Mouse (Mus musculus) left cerebral cortex, adult 2 months (tissue): ENCODE results near the gene Tiprl. TPM values are rescaled to one million over a fixed set of nuclear protein-coding genes. Genes with fewer than 3 reads are reported as not detected.

ENCODE experiments used
- DNase-seq, 2 experiments: peaks; one replicate each; pipeline ENCODE4 v3.0.0; 2021 to 2022; ENCODE audit warnings: low spot score in 2 of 2, mixed read lengths in 1 of 2; ENCODE audit errors: extremely low spot score in 1 of 2
- H3K27ac ChIP-seq: fragments of 200-600 bp; 2 replicates; pipeline ENCODE4 v1.8.1; 2022
- H3K4me3 ChIP-seq: fragments of 200-600 bp; 2 replicates; pipeline ENCODE4 v1.8.1; 2022
- CTCF ChIP-seq: fragments of 200-600 bp; IDR thresholded peaks from 2 replicates; pipeline ENCODE4 v1.8.1; 2022; ENCODE audit warnings: antibody characterized with exemption, mild to moderate bottlenecking, moderate library complexity
- intact Hi-C: fragments of 180-260 bp; cut with DNase I; formaldehyde crosslinking; loops from one replicate; pipeline ENCODE4 v1.15.1; 2025
- total RNA-seq, 2 experiments: library from RNA; stranded (reverse); gene quantifications; 2 replicates each; pipeline ENCODE4 v1.2.3; 2021

The Tiprl gene
- total RNA-seq, 2 experiments from 2014 or later: 63.1 to 69.7 TPM

DNA sequence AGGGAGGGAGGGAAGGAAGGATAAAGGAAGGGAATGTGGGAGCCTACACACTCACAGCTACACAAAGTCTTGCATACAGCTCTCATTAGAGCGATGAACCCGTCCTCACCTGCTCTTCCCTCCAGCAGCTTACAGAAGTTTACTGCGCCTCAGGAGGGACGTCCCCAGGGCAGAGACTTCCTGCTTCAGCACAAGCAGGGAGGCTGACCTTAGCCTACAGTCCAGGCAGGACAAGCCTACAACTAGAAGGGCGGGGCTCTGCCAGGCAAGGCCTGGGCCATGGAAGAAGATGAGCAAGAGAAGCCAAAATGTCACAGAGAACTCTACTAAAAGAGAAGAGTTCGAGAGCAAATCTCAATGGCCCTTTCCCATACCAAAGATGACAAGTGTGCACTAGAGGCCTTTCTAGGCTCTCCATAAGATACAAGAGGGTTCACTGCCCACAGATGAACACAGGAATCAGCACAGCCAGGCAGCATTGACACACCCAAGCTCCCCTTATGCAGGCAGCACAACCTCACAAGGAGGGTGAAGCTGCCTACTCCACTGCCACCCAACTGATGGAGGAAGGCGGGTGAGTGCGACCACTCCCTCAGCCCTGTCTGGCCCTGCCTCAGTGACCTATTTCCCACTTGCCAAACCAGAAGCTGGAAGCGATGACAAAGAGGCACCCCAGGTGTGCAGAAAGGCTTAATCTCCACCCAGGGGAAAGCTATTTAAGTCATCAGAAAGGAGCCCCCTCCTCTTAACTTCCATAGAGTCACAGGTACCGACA, 47.8 kb downstream of the Tiprl start:
- DNase-seq: no peak
- no peak overlapping the region for H3K4me3 ChIP-seq
- intact Hi-C loops: no loop called here
- no peak overlapping the region for H3K27ac ChIP-seq
- no peak for TF ChIP-seq CTCF

DNA sequence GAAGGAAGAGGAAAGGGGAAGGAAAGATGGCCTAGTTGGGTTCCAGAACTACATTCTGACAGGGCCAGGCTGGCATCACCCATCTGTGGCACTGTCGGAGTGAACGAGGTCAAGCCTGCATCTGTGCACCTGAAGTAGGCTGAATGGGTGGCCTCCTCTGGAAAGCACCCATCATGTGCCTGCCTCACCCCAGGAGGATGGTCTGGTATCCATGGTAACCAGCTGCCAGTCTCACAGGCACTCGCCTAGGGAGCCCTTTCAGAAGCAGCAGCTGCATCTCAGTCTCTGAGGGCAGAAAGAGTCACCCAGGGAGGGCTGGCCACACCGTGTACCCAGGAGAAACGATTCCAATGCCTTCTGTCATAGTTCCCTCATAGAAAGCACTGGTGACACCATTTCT, 49.4 kb downstream of the Tiprl start:
- no peak overlapping the region for H3K27ac ChIP-seq
- no peak for TF ChIP-seq CTCF
- DNase-seq: no peak
- no peak overlapping the region for H3K4me3 ChIP-seq
- intact Hi-C loops: no loop called here

DNA sequence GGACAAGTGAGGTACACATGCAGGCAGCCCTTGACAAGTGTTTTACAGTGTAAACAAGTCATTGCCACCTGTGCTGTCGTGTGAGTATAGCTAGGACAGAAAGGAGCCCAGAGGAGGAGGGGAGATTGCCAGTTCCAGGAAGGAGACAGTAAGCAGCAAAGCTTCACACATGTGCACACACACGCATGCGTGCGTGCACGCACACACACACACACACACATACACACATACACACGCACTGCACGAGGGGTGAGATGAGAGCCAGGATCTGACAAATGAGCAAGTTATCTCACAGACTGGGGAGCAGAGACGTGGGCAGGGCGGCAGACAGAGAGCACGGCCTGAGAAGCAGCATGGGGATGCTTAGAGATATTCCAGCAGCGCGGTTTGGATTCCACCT, 50.3 kb downstream of the Tiprl start:
- Histone ChIP-seq H3K4me3 (no peak overlapping the region), H3K27ac (no peak overlapping the region)
- TF ChIP-seq CTCF: no peak
- DNase-seq: no peak
- intact Hi-C loops: no loop called here

DNA sequence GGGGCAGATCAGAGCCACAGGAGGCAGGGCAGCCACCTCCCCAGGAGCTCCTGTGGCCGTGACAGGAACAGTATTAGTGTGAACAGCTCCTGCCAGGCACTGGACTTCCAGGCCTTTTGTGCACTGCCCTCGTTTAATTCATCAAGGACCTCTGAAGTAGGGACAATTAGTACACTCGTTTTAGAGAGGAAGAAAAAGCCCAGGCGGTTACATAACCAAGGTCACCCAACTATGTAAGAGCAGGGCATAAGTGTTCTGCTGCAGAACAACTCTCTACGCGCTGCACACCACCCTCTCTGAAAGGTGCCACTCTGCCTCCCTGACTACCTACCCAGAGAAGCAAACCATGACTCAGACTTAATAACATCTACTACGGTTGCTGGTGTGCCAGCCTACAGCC, 51.7 kb downstream of the Tiprl start:
- DNase-seq: no peak
- H3K27ac ChIP-seq: no peak overlapping the region
- intact Hi-C loops: no loop called here
- TF ChIP-seq CTCF: no peak
- no peak overlapping the region for H3K4me3 ChIP-seq

DNA sequence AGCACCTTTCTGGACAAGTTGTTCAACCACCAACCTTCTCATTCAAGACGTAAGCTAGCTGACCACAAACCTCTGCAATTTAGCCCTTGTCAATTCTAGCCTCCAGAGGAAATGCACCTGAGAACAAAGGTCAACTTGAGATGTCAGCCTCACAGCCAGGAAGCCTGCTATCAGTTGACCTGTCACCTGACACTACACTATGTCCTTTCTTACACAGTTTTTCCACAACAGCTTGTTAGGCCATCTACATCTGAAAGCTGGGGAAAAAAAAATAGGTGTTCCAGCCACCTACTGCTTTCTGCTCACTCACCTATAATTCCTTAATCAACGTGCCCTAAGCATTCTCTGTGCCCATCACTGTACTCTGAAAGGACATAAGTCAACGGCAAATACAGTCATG, 52.6 kb downstream of the Tiprl start:
- Histone ChIP-seq H3K4me3 (no peak overlapping the region), H3K27ac (no peak overlapping the region)
- DNase-seq: no peak
- TF ChIP-seq CTCF: no peak
- intact Hi-C loops: no loop called here

DNA sequence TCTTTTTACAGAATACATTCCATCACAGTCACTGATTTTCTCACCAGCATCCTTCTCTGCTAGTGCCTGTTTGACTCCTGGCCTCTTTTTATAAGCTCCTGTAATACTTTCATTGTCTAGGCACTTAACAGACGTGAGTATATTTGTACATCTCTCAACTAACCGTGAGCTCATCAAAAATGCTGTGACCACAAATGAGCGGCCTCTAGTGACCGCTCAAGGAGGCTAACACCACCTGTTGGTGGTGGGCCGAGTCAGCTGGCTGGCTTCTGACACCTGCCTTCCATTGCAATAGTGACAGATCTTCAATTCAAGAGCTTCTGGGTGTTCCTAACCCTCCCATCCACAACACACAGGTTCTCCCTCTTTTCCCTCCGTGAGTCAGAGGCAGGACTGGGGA, 53.4 kb downstream of the Tiprl start:
- Histone ChIP-seq H3K4me3 (no peak overlapping the region), H3K27ac (no peak overlapping the region)
- TF ChIP-seq CTCF: no peak; the same call in 1 of the 2 replicates
- intact Hi-C loops: no loop called here
- no peak for DNase-seq

DNA sequence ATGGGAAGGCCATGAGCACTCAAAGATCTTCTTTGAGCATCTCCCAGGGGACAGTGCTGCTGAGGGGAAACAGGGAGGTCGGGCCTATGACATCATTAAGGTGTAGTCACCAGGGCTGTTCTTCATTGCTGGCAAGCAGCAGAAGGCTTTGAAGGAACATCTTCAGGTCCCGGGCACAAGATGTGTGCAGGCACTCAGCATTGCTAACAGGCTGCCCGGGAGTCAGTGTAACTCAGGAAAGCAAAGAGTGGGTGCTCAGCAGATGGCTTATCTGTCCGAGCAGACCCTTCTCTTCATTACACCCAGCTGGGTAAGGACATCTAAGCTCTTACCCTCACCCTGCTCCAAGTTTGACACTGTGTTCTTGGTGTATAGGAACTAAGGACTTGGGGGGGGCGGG, 57.5 kb downstream of the Tiprl start:
- no peak for DNase-seq
- TF ChIP-seq CTCF: no peak
- H3K27ac ChIP-seq: no peak overlapping the region
- H3K4me3 ChIP-seq: no peak overlapping the region
- intact Hi-C loops: no loop called here

DNA sequence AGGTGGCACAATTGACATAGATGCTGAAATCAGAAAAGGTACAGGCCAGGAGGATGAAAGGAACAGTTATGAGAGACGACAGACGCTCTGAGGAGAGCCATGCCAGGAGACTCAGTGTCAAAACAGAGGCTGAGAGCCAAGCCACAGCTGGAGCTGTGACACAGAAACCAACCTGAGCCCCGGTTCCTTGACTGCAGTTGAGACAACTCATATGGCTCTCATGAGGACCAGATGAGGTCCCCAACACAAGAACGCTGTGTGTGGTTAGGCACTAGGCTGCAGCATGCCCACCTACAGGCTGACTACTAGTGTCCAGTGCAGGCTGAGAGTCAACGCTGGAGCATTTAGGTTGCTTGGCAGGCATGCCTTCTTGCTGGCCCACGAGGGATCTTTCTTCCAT, 58.7 kb downstream of the Tiprl start:
- TF ChIP-seq CTCF: no peak
- Histone ChIP-seq H3K4me3 (no peak overlapping the region), H3K27ac (no peak overlapping the region)
- intact Hi-C loops: no loop called here
- DNase-seq: no peak

DNA sequence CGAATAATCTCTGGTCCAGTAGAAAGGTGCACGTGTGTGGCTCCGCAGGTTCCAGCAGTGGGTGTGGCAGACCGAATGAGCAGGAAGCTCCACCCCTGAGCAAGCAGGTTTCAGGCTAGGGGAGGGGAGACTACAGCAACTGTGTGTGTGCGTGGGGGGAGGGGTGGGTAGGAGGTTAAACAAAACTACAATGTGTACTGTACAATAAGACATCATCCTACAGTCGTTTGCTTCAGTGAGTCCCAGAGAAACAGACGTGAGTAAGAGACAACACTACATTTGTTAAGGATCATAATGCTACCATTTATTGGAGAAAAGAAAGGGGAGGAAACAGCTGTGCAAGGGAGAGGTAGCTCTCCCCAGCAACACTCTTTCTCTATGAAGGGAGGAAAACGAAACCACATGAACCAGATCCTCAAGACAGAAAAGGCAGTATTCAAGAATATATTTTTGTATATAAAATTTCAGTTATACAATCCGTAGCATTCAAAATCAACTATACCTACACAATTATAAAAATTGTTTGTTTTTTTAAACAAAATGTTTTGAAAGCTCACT, 62.7 kb downstream of the Tiprl start:
- intact Hi-C loops: no loop called here
- no peak for TF ChIP-seq CTCF

DNA sequence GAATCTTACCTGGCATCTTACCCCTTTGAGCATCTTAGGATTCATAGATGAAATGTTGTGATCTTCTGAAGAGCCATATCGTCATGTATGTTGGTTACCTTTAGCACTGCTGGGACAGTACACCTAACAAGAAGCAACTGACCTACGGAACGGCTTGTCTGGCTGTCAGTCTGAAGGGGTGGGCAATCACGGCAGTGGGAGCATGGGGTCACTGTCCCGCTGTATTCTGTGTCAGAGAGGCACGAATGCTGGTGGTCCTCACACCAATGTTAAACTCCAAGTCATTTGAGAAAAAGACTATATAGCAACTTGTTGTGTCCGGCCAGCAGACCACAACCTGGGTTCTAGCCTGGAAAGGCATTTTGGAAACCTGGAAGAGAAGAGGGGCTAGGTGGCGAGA, 65.5 kb downstream of the Tiprl start:
- DNase-seq: no peak
- TF ChIP-seq CTCF: no peak
- intact Hi-C loops: no loop called here
- Histone ChIP-seq H3K27ac (no peak overlapping the region), H3K4me3 (no peak overlapping the region)

More for the DNA sequence above, 62.7 kb downstream of the Tiprl start:
- H3K27ac ChIP-seq: no peak overlapping the region
- DNase-seq: no peak
- H3K4me3 ChIP-seq: no peak overlapping the region

DNA sequence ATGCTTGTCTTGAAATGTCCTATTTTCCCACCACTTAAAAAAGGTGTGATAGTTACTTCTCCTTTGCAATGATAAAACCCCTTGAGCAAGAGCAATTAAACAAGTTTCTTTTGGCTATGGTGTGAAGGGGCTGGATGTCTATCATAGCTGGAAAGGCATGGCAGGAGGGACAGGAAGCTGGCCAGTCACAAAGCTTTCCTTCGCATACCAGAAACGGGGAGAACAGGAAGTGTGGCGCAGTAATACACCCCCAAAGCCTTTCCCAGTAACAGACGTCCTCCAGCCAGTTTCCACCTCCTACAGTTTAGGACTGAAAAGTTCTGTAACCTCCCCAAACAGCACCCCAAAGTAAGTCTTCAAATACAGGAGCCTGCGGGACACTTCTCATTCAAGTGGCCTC, 66.6 kb downstream of the Tiprl start:
- Histone ChIP-seq H3K4me3 (no peak overlapping the region), H3K27ac (no peak overlapping the region)
- intact Hi-C loops: no loop called here
- no peak for DNase-seq
- no peak for TF ChIP-seq CTCF

DNA sequence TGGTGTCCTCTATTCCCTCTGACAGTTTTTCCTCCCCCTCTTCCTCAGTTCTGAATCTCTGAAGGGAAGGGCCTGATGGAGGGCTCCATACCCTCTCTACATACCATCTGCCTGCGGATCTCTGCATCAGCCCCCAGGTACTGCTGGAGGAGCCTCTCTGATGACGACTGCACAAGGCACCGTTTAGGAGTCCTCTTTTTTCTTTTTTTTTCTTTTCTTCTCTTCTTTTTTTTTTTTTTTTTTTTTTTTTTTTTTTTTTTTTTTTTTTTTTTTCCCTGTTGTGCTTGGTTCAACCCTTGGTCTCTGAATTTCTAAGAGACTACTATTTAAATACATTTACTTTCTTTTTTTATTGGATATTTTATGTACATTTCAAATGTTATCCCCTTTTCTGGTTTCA, 67.3 kb downstream of the Tiprl start:
- no peak overlapping the region for H3K27ac ChIP-seq
- no peak for DNase-seq
- intact Hi-C loops: no loop called here

DNA sequence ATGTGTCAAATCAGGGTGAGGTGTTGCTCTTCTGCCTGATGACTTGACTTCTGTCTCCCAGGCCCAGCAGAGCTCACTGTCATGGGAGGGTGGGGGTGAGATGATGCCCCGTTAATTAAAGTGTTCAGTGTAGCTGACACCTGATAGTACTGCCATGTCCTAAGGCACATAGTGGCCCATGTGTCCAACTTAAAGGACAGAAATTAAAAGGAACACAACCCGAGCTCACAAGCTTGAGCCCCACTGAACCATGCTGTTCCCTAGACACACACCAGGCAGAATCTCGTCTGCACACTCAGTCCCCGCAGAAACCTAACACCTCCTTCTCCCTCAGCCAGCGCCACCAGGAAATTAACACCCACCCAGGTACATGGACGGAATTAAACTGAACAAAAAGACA, 71.9 kb downstream of the Tiprl start:
- TF ChIP-seq CTCF: no peak
- Histone ChIP-seq H3K4me3 (no peak overlapping the region), H3K27ac (no peak overlapping the region)
- DNase-seq: no peak
- intact Hi-C loops: no loop called here

More for the DNA sequence above, 67.3 kb downstream of the Tiprl start:
- no peak overlapping the region for H3K4me3 ChIP-seq
- no peak for TF ChIP-seq CTCF

Other genes starting within 250 kb of the Tiprl start
- gene Tbx19, start 76.2 kb downstream of the Tiprl start, total RNA-seq: not detected
- gene Sft2d2, start 42.6 kb downstream of the Tiprl start, total RNA-seq: 10 to 100 TPM; 15.5 to 17.4 TPM
- 10 to 100 TPM in 1 of 2 experiments, 1 to 10 TPM in 1; 9.9 to 10.3 TPM for gene Gpr161, start 58.8 kb upstream of the Tiprl start, total RNA-seq
- 10 to 100 TPM; 89.9 to 92.7 TPM for gene Dcaf6, start 223.5 kb upstream of the Tiprl start, total RNA-seq
- gene Mpc2, start 223.6 kb upstream of the Tiprl start, total RNA-seq: 100 to 1,000 TPM; 113 to 131 TPM
- under 1 TPM; 0.63 to 0.86 TPM for gene Adcy10, start 248.2 kb upstream of the Tiprl start, total RNA-seq